Mouse (Mus musculus) brain, embryonic 14.5 days (tissue): ENCODE measurements around the gene Gm45521. TPM values are rescaled to one million over a fixed set of nuclear protein-coding genes. Genes with fewer than 3 reads are reported as not detected.

Experiments
- DNase-seq: peaks from one replicate; pipeline ENCODE4 v3.0.0-alpha.2; 2011; ENCODE audit warnings: low read depth
- CTCF ChIP-seq: fragments of 200-500 bp; IDR thresholded peaks from 2 replicates; pipeline ENCODE4 v1.5.1; 2012; ENCODE audit warnings: inconsistent platforms, mild to moderate bottlenecking, moderate library complexity, borderline replicate concordance; ENCODE audit not compliant: insufficient read depth, insufficient read length; ENCODE audit errors: extremely low read depth
- POLR2A ChIP-seq: fragments of 200-500 bp; IDR thresholded peaks from 2 replicates; pipeline ENCODE4 v1.6.1; 2012; ENCODE audit warnings: mild to moderate bottlenecking, inconsistent platforms, borderline replicate concordance; ENCODE audit not compliant: poor library complexity, insufficient read depth, insufficient read length, severe bottlenecking; ENCODE audit errors: extremely low read depth
- polyA plus RNA-seq: library from polyadenylated mRNA; depleted of rRNA; stranded (reverse); fragments of >200 nt; gene quantifications from 2 replicates; pipeline ENCODE4 v1.2.3, GENCODE M21; 2012

Gm45521 gene
- polyA plus RNA-seq, 1 experiment: 0.14 TPM

- DNase-seq: no peak
- TF ChIP-seq CTCF (no peak), POLR2A (no peak)
Observed at GRCm38 (mm10) chr14:7981226-7981625, 24.1 kb downstream of the Gm45521 start.

- DNase-seq: no peak
- TF ChIP-seq POLR2A: no peak
- TF ChIP-seq CTCF: no peak
Observed at GRCm38 (mm10) chr14:7986913-7987312, 29.8 kb downstream of the Gm45521 start.

- TF ChIP-seq CTCF (no peak), POLR2A (no peak)
- DNase-seq: no peak
Observed at GRCm38 (mm10) chr14:7989371-7989770, 32.3 kb downstream of the Gm45521 start.

- TF ChIP-seq CTCF (no peak), POLR2A (no peak)
- no peak for DNase-seq
Observed at GRCm38 (mm10) chr14:7989961-7990360, 32.9 kb downstream of the Gm45521 start.

- no peak for DNase-seq
- TF ChIP-seq CTCF (no peak), POLR2A (no peak)
Observed at GRCm38 (mm10) chr14:7991108-7991776, 34.2 kb downstream of the Gm45521 start.

- TF ChIP-seq POLR2A (no peak), CTCF (no peak)
- no peak for DNase-seq
Observed at GRCm38 (mm10) chr14:7992158-7992557, 35.1 kb downstream of the Gm45521 start.

GRCm38 (mm10) chr14:7994271-7994767 is 37.2 kb downstream of the Gm45521 start, which contains the start of gene Dnase1l3:
Gene Dnase1l3, minus strand, starts transcription at chr14:7994573.
- TF ChIP-seq POLR2A (no peak), CTCF (peak; percentile 13; the same call in 1 of the 2 replicates)
- no peak for DNase-seq

- TF ChIP-seq POLR2A (no peak), CTCF (peak; percentile 86)
Observed at GRCm38 (mm10) chr14:7997255-7997696, 40.2 kb downstream of the Gm45521 start.

GRCm38 (mm10) chr14:7999030-7999429 is 41.9 kb downstream of the Gm45521 start:
- no peak for TF ChIP-seq POLR2A
- TF ChIP-seq CTCF: no peak
- DNase-seq: no peak

More at GRCm38 (mm10) chr14:7997255-7997696, 40.2 kb downstream of the Gm45521 start:
- peak; percentile 91 for DNase-seq

GRCm38 (mm10) chr14:7999435-7999834 is 42.3 kb downstream of the Gm45521 start:
- TF ChIP-seq POLR2A (no peak), CTCF (no peak)
- no peak for DNase-seq

GRCm38 (mm10) chr14:8000247-8000646 is 43.2 kb downstream of the Gm45521 start:
- TF ChIP-seq POLR2A (no peak), CTCF (no peak)
- DNase-seq: no peak
